Mouse (Mus musculus): ENCODE data around the gene Dennd1a.

DNA sequence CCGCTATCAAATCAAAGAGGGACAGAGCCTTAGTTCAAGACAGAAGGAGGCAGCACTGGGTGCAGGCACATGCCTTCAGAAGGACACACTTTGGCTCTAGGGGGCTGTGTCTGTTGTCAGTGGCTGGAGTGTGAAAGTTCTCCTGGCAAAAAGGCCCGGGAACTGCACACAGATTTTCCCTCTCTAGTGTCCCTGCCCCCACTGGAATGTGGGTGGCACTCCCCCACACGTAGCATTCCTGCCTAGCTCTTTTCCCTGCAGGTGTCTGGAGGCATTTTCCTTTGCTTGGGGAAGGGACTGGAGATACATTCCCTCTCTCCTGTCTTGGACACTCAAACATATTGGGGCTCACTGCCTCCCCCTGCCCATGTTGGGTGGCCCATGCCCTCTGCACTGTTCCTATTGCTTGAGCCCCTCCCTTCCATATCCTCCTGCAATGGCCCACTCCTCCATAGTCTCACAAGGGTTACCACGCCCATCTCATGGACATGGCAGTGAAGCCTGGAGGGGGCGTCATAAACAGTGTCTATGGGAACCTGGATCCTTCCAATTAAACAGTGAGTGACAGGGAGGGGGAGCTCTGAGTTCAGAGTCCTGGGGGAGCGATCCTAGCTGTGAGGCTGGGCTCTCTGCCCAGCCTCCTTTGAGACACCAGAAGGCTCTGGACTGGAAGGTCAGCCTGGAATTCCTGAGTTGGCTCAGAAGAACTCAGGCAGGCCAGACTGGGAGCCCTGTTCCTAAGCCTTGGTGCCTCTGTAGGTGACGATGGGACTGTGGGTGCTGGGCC, 498.8 kb downstream of the Dennd1a start:
- TF ChIP-seq EP300 (IDR thresholded peaks at IDR 0.05; ENCODE audit: low read depth): no peak
- no peak for TF ChIP-seq CTCF (IDR thresholded peaks at IDR 0.05; ENCODE audit: low read depth)

Measured in liver, postnatal 0 days (tissue).